Mouse (Mus musculus) heart, postnatal 14 days (tissue): ENCODE data around the gene Klf15. TPM values are rescaled to one million over a fixed set of nuclear protein-coding genes. Genes with fewer than 3 reads are reported as not detected.

ENCODE experiments used
- DNase-seq, 2 experiments: peaks; one replicate each; pipeline ENCODE4 v3.0.0; 2021 to 2022
- intact Hi-C: fragments of 180-260 bp; cut with DNase I; formaldehyde crosslinking; loops from one replicate; pipeline ENCODE4 v1.15.1; 2025
- total RNA-seq, 2 experiments: library from RNA; stranded (reverse); gene quantifications; 2 replicates each; pipeline ENCODE4 v1.2.3; 2021

Klf15 gene
- total RNA-seq, 2 experiments from 2014 or later: 43.5 to 44.3 TPM

- intact Hi-C loops: loop anchor here (2.0 to 10.0 kb wide), 2 partner anchors 46 to 262 kb away; no protein-coding TSS in a partner anchor
- DNase-seq: peak; percentile 34 to 50
Observed at GRCm38 (mm10) chr6:90462841-90463227, 458 bp downstream of the Klf15 start.

GRCm38 (mm10) chr6:90463228-90463862 is 969 bp downstream of the Klf15 start:
- intact Hi-C loops: loop anchor here (2.0 to 10.0 kb wide), 2 partner anchors 45 to 261 kb away; no protein-coding TSS in a partner anchor
- peak; percentile 94 for DNase-seq

- no peak for DNase-seq
- intact Hi-C loops: loop anchor here (2.0 to 10.0 kb wide), 2 partner anchors 45 to 261 kb away; no protein-coding TSS in a partner anchor
Observed at GRCm38 (mm10) chr6:90463890-90464421, 1.6 kb downstream of the Klf15 start.

GRCm38 (mm10) chr6:90465028-90465640 is 2.8 kb downstream of the Klf15 start:
- no peak for DNase-seq
- intact Hi-C loops: loop anchor here (10.0 kb wide), 1 partner anchor 260 kb away; no protein-coding TSS in a partner anchor

- intact Hi-C loops: loop anchor here (10.0 kb wide), 1 partner anchor 259 kb away; no protein-coding TSS in a partner anchor
- DNase-seq: peak; percentile 67 to 74
Observed at GRCm38 (mm10) chr6:90466079-90466478, 3.7 kb downstream of the Klf15 start.

- no peak for DNase-seq
- intact Hi-C loops: loop anchor here (10.0 kb wide), 1 partner anchor 258 kb away; no protein-coding TSS in a partner anchor
Observed at GRCm38 (mm10) chr6:90466847-90467410, 4.6 kb downstream of the Klf15 start.

- no peak for DNase-seq
- intact Hi-C loops: loop anchor here (10.0 kb wide), 1 partner anchor 257 kb away; no protein-coding TSS in a partner anchor
Observed at GRCm38 (mm10) chr6:90468216-90468615, 5.8 kb downstream of the Klf15 start.

GRCm38 (mm10) chr6:90469041-90469440 is 6.7 kb downstream of the Klf15 start:
- intact Hi-C loops: loop anchor here (10.0 kb wide), 1 partner anchor 256 kb away; no protein-coding TSS in a partner anchor
- DNase-seq: no peak

GRCm38 (mm10) chr6:90470255-90470654 is 7.9 kb downstream of the Klf15 start:
- intact Hi-C loops: no loop called here
- no peak for DNase-seq

GRCm38 (mm10) chr6:90470947-90471541 is 8.7 kb downstream of the Klf15 start:
- intact Hi-C loops: no loop called here
- peak; percentile 69 to 76 for DNase-seq

- DNase-seq: no peak
- intact Hi-C loops: no loop called here
Observed at GRCm38 (mm10) chr6:90472079-90472478, 9.7 kb downstream of the Klf15 start.

- intact Hi-C loops: no loop called here
- no peak for DNase-seq
Observed at GRCm38 (mm10) chr6:90472697-90473096, 10.3 kb downstream of the Klf15 start.

GRCm38 (mm10) chr6:90473630-90474360 is 11.4 kb downstream of the Klf15 start:
- DNase-seq: no peak
- intact Hi-C loops: no loop called here

- DNase-seq: no peak
- intact Hi-C loops: no loop called here
Observed at GRCm38 (mm10) chr6:90474361-90474750, 12.0 kb downstream of the Klf15 start.

- intact Hi-C loops: no loop called here
- DNase-seq: no peak
Observed at GRCm38 (mm10) chr6:90475176-90475853, 12.9 kb downstream of the Klf15 start.

- intact Hi-C loops: no loop called here
- DNase-seq: no peak
Observed at GRCm38 (mm10) chr6:90475854-90476212, 13.5 kb downstream of the Klf15 start.

- intact Hi-C loops: no loop called here
- peak; percentile 47 to 60 for DNase-seq
Observed at GRCm38 (mm10) chr6:90476941-90477518, 14.7 kb downstream of the Klf15 start.

- DNase-seq: no peak
- intact Hi-C loops: no loop called here
Observed at GRCm38 (mm10) chr6:90484249-90484648, 21.9 kb downstream of the Klf15 start.

- intact Hi-C loops: no loop called here
- DNase-seq: no peak
Observed at GRCm38 (mm10) chr6:90484876-90485275, 22.5 kb downstream of the Klf15 start.
